Mouse (Mus musculus): Measurements from ENCODE around the gene Tdp1.
A peak's percentile ranks its signal among the peaks of the same experiment; 100 is the strongest.

The Tdp1 gene

DNA sequence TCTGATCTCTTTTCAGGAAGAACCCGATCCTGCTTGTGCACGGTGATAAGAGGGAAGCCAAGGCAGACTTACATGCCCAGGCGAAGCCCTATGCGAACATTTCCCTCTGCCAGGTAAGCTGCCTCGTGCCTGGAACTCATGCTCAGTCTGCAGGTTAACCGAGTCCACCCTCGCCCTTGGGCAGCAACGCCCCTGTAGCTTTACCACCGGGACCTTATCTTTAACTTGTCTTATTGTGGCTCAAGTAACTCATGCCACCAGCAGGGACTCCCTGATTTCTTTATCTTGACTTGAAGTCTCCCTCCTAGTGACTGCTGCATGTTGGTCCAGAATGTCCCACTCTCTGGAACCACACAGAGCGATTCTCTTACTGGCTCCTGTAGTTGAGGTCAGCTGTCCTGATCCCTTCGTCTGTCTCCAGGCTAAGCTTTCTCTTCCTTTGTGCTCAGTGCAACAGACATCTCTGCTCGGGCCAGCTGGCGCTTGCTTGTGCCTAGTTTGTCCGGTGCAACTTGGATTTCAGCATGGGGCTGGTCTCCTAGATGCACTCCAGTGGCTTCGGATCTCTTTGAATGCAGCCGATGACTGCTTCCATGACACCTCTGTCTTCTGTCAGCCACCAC lies 14.0 kb downstream of the Tdp1 start:
- no peak for DNase-seq (ENCODE audit: low spot score)

DNA sequence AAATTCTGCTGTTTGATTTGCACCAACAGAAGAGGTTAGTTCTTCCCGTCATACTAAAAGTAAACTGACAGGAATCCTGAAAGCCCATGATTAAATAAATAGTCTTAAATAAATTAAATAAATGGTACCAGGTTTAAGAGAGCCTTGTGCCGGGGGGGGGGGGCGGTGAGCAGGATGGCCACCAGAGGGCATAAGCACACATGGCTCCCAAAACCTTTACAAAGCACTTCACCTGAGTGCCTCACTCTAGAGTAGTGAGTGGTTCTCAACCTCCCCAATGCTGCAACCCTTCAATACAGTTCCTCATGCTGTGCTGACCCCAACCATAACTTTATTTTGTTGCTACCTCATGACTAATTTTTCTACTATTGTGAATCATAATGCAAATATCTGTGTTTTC lies 15.7 kb downstream of the Tdp1 start:
- DNase-seq (ENCODE audit: low spot score), result peak; percentile 42

- peak; percentile 22 for DNase-seq (ENCODE audit: low spot score)
These were observed 17.9 kb downstream of the Tdp1 start for GRCm38 (mm10) chr12:99901973-99902866.

GRCm38 (mm10) chr12:99902867-99903370 lies 18.6 kb downstream of the Tdp1 start:
- DNase-seq (ENCODE audit: low spot score), result no peak

DNA sequence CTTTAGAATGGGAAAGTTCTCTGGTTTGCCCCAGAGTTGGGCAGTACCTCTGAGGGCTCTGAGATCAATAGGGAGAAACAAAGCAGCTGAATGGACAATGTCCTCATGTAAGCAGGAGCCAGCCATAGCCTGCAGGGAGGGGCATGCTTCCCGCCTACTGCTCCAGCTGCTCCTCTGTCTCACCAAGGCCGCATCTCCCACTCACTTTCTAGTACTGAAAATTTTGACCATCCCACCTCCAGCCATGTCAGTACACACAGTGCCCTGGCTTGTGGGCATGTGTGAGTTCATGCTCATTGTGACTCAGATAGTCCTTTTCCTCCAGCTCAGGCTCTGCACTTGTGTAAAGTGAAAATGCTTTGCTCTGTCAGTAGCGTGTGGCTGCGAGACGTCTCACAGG lies 20.2 kb downstream of the Tdp1 start:
- DNase-seq (ENCODE audit: low spot score), result no peak

- DNase-seq (ENCODE audit: low spot score), result no peak
These were observed 27.1 kb downstream of the Tdp1 start for GRCm38 (mm10) chr12:99911466-99911865.

DNA sequence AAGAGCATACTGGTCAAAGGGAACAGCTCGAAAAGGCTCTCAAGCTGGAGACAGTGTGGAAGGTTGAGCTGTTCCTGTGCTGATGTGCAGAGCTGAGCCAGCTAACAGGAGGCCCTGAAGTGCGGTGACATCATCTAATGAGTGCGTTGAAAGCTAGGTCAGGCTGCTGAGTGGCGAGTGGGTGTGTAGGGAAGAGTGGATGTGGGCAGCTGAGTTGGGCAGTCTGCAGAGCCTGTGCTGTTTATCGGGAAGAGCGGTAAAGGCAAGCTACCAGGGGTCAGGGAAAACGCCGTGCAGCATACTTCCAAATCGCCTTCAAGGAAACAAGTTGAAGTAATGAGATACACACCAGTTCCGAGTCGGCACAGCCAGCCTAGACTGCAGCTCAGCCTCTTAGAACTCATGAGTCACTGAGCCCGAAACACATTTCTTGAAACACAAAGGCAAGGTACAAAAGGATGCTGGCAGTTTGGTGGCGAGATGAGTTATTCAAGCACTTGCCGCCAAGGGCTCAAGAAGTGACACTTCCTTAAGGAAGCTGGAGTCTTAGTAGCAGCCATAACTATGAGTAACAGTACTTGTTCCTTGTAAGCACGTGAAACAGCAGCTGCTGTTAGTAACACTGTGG lies 33.6 kb downstream of the Tdp1 start:
- DNase-seq (ENCODE audit: low spot score), result no peak

DNA sequence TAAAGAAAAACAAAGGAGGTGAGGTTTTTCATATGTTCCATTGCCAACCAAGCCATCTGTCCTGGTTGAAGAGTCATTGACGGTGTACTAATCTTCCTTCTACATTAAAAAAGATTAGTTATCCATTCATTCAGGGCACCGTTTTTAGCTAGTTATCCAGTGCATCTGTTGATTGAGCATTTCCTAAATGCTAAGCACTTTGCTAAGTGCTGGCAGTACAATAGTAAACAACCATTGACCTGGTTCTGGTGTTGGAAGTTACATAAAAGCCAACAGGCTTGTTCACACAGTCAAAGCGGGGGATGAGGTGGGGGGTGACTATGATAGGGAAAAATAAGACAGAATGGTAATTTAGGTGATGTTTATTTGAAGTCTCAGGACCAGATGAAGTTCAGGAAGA lies 35.3 kb downstream of the Tdp1 start:
- DNase-seq (ENCODE audit: low spot score), result no peak

GRCm38 (mm10) chr12:99921045-99921444 lies 36.7 kb downstream of the Tdp1 start:
- DNase-seq (ENCODE audit: low spot score), result peak; percentile 27

DNA sequence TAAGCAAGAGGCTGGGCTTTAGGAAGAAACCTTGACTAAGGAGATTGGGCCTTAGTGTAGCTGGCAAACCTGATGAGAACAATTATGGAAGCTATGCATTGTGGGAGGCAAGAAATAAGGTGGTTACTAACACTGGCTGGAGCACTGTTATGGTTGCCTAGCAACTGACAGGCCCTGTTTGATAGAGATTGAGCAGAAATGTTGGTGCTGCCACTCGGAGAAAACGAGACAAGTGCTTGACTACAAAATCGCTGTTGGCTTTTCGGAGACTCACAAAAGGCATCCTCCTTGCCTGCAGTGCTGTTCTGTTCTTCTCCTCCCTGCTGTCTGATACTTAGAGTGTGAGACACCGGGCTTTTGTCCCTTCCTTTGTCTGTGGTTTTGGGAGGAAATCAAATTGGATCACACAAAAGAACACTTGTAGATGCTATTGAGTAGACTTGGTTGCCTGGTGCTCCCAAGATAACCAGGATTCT lies 38.9 kb downstream of the Tdp1 start:
- DNase-seq (ENCODE audit: low spot score), result peak; percentile 26

DNA sequence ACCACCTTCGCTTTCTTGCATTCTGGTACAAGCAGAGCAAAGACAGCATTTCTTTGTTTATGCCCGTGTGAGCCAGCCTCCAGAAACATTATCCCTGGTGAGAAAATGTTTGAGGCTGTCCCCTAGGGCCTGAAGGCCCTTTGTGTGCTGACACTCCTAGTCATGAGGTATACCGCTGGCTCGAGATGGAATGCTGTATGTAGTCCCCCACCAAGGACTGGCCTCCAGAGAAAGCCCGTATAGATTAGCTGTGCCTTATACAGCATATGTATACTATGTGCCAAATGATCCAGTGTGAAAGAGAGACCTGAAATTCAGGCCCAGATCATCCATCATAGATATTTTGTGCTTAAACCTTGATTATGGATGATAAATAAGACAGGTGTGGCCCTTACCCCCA lies 39.4 kb downstream of the Tdp1 start:
- no peak for DNase-seq (ENCODE audit: low spot score)

- DNase-seq (ENCODE audit: low spot score), result no peak
These were observed 44.0 kb downstream of the Tdp1 start for GRCm38 (mm10) chr12:99928311-99928710.

DNA sequence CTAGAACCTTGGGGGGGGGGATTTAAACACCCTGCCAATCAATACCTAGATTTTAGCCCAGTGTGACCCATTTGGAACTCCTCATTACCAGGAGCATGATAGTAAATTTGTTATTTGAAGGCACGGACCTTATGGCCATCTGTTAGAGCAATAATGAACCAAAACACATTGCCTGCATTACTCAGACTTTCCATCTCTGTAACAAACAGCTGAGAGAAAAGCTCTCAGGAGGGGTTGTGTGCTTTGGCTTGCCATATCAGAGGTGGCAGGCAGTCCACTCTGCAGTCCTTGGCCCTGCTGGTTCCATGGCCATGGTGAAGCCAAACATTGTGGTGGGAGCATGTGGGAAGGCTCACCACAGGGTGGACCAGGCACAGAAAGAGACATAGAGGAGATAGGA lies 44.8 kb downstream of the Tdp1 start:
- no peak for DNase-seq (ENCODE audit: low spot score)

DNA sequence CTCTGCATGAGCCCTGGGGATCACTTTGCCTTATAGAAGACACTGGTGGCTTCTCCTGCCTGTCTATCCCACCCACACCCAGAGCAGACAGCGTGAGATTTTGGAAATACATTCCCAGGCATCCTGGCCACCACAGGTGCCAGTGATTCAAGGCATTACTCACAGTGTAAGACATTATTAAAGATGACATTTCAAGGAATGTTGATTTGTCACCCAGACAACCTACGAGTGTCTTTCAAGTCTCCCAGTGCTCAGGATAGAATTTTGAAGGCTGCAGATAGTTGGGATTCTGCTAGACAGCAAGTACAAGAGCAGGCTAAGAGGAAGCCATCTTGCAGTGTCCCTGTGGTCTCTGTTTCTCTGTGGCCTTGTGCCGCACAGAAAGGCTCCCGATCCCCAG lies 47.9 kb downstream of the Tdp1 start:
- no peak for DNase-seq (ENCODE audit: low spot score)

- DNase-seq (ENCODE audit: low spot score), result no peak
These were observed 49.3 kb downstream of the Tdp1 start for GRCm38 (mm10) chr12:99933630-99934029.

GRCm38 (mm10) chr12:99935403-99935802 lies 51.1 kb downstream of the Tdp1 start:
- no peak for DNase-seq (ENCODE audit: low spot score)

GRCm38 (mm10) chr12:99938476-99938875 lies 54.2 kb downstream of the Tdp1 start:
- no peak for DNase-seq (ENCODE audit: low spot score)

GRCm38 (mm10) chr12:99939179-99939578 lies 54.9 kb downstream of the Tdp1 start:
- no peak for DNase-seq (ENCODE audit: low spot score)

- no peak for DNase-seq (ENCODE audit: low spot score)
These were observed 56.4 kb downstream of the Tdp1 start for GRCm38 (mm10) chr12:99940704-99941103.

DNA sequence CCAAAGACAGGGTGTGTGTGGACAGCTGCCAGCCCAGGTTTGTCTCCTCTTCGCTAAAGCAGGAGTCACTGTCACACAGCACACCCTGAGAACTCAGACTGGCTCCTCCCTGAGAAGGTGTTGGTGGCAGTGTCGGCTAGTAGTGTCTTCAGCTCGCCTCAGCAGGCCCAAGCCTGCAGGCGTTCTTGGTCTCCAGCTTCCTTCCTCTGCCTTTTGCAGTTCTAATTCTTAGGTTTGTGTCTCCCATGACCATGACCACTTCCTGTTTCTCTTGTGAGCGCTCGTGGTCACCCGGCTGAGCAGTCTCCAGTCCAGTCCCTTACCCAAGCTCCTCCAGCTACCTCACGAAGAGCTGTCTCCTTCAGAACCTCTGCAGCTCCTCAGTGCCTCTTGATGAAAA lies 58.1 kb downstream of the Tdp1 start:
- no peak for DNase-seq (ENCODE audit: low spot score)

- peak; percentile 72 for DNase-seq (ENCODE audit: low spot score)
These were observed 68.6 kb downstream of the Tdp1 start for GRCm38 (mm10) chr12:99952928-99953327.

DNA sequence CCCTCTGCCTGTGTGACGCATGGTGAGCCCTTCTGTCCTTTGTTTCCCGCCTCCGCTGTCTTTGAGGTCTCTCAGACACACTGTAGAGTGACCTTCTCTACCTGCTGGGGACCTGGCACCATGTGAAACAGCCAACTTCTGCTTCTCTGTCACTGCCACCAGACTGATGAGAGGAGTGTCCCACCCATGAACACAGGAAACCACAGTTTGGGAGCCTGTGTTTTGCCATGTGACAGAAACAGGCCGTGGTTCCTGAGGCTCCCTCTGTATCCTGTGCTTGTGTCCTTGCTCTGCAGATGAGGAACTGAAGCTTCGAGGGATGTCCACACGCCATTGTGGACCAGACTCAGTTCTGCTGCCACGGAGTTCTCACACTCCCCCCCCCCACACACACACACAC lies 72.1 kb downstream of the Tdp1 start:
- DNase-seq (ENCODE audit: low spot score), result no peak

Data from retina, embryonic 14.5 days (tissue).